Mouse (Mus musculus) ES-E14 (cell line): ENCODE measurements at regions not wholly inside any gene's neighbourhood (a gene's known extent, or its start where the extent isn't known, plus 50 kb on each side); places are given as distances from the start of the nearest gene placed in this dataset.

ENCODE experiments used
- CHD2 ChIP-seq: IDR thresholded peaks from 2 replicates; pipeline ENCODE4 v1.6.1; 2014; ENCODE audit warnings: mild to moderate bottlenecking, low read depth, low read length, inconsistent platforms
- HCFC1 ChIP-seq: IDR thresholded peaks from 2 replicates; pipeline ENCODE4 v1.6.1; 2012; ENCODE audit warnings: low read length, inconsistent platforms, borderline replicate concordance; ENCODE audit not compliant: insufficient read depth
- MAFK ChIP-seq: IDR thresholded peaks from 2 replicates; pipeline ENCODE4 v1.6.1; 2014; ENCODE audit warnings: mild to moderate bottlenecking, low read depth, low read length, inconsistent platforms; ENCODE audit not compliant: insufficient read depth
- ZC3H11A ChIP-seq: IDR thresholded peaks from 2 replicates; pipeline ENCODE4 v1.6.1; 2012; ENCODE audit warnings: low read depth, mild to moderate bottlenecking, inconsistent platforms, low read length, borderline replicate concordance
- ZNF384 ChIP-seq: IDR thresholded peaks from 2 replicates; pipeline ENCODE4 v1.6.1; 2012; ENCODE audit warnings: low read depth, low read length, inconsistent platforms

DNA sequence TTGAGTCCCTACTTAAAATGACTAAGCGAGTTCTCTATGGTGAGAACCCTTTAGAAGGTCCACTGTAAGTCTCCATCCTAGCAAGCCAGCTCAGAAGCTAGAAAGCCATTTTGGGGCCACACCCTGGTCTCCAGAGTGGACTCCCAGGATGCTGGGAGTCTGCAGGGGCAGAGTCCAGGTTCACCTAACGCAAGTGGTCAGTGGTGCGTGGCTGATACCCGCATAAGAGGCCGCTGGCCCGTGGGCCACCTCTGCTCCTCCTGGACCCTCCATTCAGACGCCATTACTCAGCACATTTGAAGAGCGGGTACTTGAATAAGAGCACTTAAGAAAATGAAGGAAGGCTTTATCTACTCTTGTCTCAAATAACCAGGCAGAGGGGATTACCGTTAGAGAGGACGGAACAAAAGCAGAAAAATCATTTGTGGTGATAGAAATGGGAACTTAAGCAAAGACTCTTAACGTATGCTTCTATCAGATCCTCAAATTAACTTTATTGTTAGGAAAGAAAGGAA is 504.4 kb downstream of the Irx1 start:
- TF ChIP-seq ZC3H11A = no peak
- TF ChIP-seq ZNF384 = no peak
- no peak for TF ChIP-seq CHD2
- TF ChIP-seq MAFK = peak; percentile 36; the same call in 1 of the 2 replicates
- TF ChIP-seq HCFC1 = no peak
